Mouse (Mus musculus) G1E (cell line): ENCODE data around the gene Tmem88. TPM values are rescaled to one million over a fixed set of nuclear protein-coding genes. Genes with fewer than 3 reads are reported as not detected.

ENCODE experiments used
- ATAC-seq: 2 replicates; pipeline ENCODE4 v1.8.0; 2016; ENCODE audit warnings: mild to moderate bottlenecking; ENCODE audit not compliant: insufficient number of reproducible peaks, poor library complexity, low FRiP score, severe bottlenecking; ENCODE audit errors: extremely low read depth
- DNase-seq: peaks from one replicate; pipeline ENCODE4 v3.0.0; 2012; ENCODE audit warnings: low spot score
- H3K27me3 ChIP-seq: 2 replicates; pipeline ENCODE4 v1.6.1; 2012; ENCODE audit warnings: mild to moderate bottlenecking, low read length, inconsistent platforms; ENCODE audit not compliant: insufficient read depth
- H3K36me3 ChIP-seq: replicated peaks from 2 replicates; pipeline ENCODE3; 2012; ENCODE audit warnings: mild to moderate bottlenecking, inconsistent platforms
- H3K4me1 ChIP-seq: 2 replicates; pipeline ENCODE4 v1.6.1; 2012; ENCODE audit warnings: low read depth, low read length, inconsistent platforms, mixed read lengths; ENCODE audit not compliant: insufficient read depth
- H3K4me3 ChIP-seq: 2 replicates; pipeline ENCODE4 v1.5.1; 2012; ENCODE audit warnings: low read depth, mild to moderate bottlenecking, inconsistent platforms, low read length, moderate library complexity, mixed read lengths
- H3K9me3 ChIP-seq: replicated peaks from 2 replicates; pipeline ENCODE4 v1.6.1; 2012; ENCODE audit warnings: inconsistent platforms
- CTCF ChIP-seq: IDR thresholded peaks from 2 replicates; pipeline ENCODE4 v1.5.1; 2012; ENCODE audit warnings: low read depth, low read length, inconsistent platforms, mixed read lengths
- GATA1 ChIP-seq: IDR thresholded peaks from 2 replicates; pipeline ENCODE4 v1.6.1; 2012; ENCODE audit warnings: borderline replicate concordance, low read length, inconsistent platforms, mixed read lengths
- GATA2 ChIP-seq: IDR thresholded peaks from 2 replicates; pipeline ENCODE4 v1.6.1; 2012; ENCODE audit warnings: low read depth, low read length, inconsistent platforms, borderline replicate concordance
- POLR2AphosphoS5 ChIP-seq: IDR thresholded peaks from 2 replicates; pipeline ENCODE4 v1.6.1; 2012; ENCODE audit warnings: low read depth, low read length, inconsistent platforms; ENCODE audit not compliant: insufficient replicate concordance
- TAL1 ChIP-seq: conservative IDR thresholded peaks from 2 replicates; pipeline ENCODE4 v1.6.1; 2012; ENCODE audit warnings: low read depth, low read length, inconsistent platforms, mixed read lengths
- polyA plus RNA-seq: library from polyadenylated mRNA; stranded (reverse); fragments of >175 nt; gene quantifications from 2 replicates; pipeline ENCODE4 v1.2.3, GENCODE M21; 2012
- total RNA-seq, 2 experiments: library from RNA; stranded (forward) in 1 of 2; stranded (reverse) in 1 of 2; fragments of 200-1000 nt in 1 of 2; fragments of >200 nt in 1 of 2; fragmentation: Nextera tagmentation in 1 of 2; gene quantifications; 2 replicates each; pipeline ENCODE4 v1.2.3; 2014 to 2017

The Tmem88 gene
- total and polyA plus RNA-seq, 3 experiments, result 0.93 to 2.6 (median 2.2) TPM

GRCm38 (mm10) chr11:69366157-69366854 is 31.7 kb downstream of the Tmem88 start:
- peaks cover 48% of the 10 kb centered on the region for H3K4me1 ChIP-seq
- no peaks in the 10 kb centered on the region for H3K27me3 ChIP-seq
- H3K4me3 ChIP-seq, result peak overlapping the region; percentile 70
- DNase-seq, result peak; percentile 88
- peaks cover 49% of the 10 kb centered on the region for H3K36me3 ChIP-seq
- H3K9me3 ChIP-seq, result no peaks in the 10 kb centered on the region
- peak; percentile 80 for ATAC-seq
- TF ChIP-seq POLR2AphosphoS5 (no peak), CTCF (no peak), TAL1 (no peak), GATA1 (no peak), GATA2 (no peak)

GRCm38 (mm10) chr11:69365722-69366121 is 32.3 kb downstream of the Tmem88 start:
- peaks cover 52% of the 10 kb centered on the region for H3K36me3 ChIP-seq
- peak overlapping the region; percentile 70 for H3K4me3 ChIP-seq
- H3K27me3 ChIP-seq, result no peaks in the 10 kb centered on the region
- no peaks in the 10 kb centered on the region for H3K9me3 ChIP-seq
- ATAC-seq, result no peak
- no peak for DNase-seq
- H3K4me1 ChIP-seq, result peaks cover 42% of the 10 kb centered on the region
- TF ChIP-seq CTCF, result no peak

DNA sequence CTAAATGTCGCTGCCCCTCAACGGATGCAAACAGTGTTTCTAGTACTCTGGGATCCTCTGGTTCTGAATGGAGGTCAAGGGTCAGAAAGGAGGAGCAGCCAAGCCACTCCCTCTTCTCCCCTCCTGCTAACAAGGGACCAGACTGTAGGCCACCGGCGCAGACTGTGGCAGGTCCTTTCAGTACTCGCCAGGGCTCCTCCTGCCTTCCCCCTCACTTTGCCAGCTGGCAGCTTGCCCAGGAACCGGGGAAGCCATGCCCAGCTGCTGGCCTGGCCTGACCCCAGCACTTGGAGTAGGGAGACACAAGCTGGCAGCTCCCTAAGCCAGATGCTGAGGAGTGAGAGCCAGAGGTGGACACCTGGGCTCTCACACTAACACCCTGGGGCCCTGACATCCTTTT is 33.1 kb downstream of the Tmem88 start:
- DNase-seq (peak; percentile 45), ATAC-seq (no peak)
- H3K36me3 ChIP-seq, result peaks cover 60% of the 10 kb centered on the region
- H3K27me3 ChIP-seq, result no peaks in the 10 kb centered on the region
- no peak overlapping the region for H3K4me3 ChIP-seq
- TF ChIP-seq TAL1 (no peak), POLR2AphosphoS5 (no peak), GATA1 (no peak), CTCF (no peak), GATA2 (no peak)
- no peaks in the 10 kb centered on the region for H3K9me3 ChIP-seq
- peaks cover 39% of the 10 kb centered on the region for H3K4me1 ChIP-seq

DNA sequence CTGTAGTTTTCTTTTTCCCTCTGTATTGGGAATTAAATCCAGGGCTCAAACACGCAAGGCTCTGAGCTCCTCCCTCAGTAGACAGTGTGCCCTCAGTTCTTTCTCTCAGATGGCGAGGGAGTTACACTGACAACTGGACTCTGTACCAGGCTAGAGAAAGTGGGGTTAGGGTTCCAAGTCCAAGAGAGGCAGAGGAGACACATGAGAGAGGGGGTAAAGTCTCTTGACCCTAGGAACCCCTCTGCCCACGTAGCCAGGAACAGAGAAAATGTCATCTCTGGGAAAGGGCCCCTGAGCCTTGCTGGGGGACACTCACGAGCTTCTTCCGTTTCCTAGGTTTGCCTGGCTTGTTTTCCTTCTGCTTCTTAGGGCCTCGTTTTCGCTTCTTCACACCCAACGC is 33.7 kb downstream of the Tmem88 start:
- TF ChIP-seq POLR2AphosphoS5, result no peak
- TF ChIP-seq CTCF, result no peak
- no peak for TF ChIP-seq TAL1
- TF ChIP-seq GATA2, result no peak
- TF ChIP-seq GATA1, result no peak
- peaks cover 66% of the 10 kb centered on the region for H3K36me3 ChIP-seq
- ATAC-seq (no peak), DNase-seq (no peak)
- peaks cover 39% of the 10 kb centered on the region for H3K4me1 ChIP-seq
- no peak overlapping the region for H3K4me3 ChIP-seq
- H3K9me3 ChIP-seq, result no peaks in the 10 kb centered on the region
- no peaks in the 10 kb centered on the region for H3K27me3 ChIP-seq

DNA sequence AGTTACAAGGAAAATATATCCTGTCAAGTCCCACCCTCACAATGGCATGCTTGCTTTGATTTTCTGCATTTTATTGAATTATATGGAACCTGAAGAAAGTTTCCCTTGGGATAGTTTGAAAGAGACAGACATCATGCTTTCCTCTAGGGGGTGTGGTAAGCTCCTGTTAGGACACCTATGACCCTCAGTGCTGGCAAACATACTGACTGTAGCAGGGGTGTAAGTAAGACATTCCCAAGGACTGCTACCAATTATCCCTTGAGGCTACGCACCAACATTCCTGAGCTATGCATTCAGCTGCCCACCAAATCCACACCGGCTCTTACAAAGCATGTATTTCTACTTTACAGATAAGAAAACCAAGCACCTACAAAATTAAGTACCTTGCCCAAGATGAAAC is 35.6 kb downstream of the Tmem88 start:
- DNase-seq, result no peak
- Histone ChIP-seq H3K4me3 (no peak overlapping the region), H3K4me1 (peaks cover 32% of the 10 kb centered on the region), H3K27me3 (no peaks in the 10 kb centered on the region), H3K9me3 (no peaks in the 10 kb centered on the region), H3K36me3 (peaks cover 84% of the 10 kb centered on the region)
- no peak for ATAC-seq
- TF ChIP-seq GATA2, result no peak
- no peak for TF ChIP-seq POLR2AphosphoS5
- TF ChIP-seq GATA1, result no peak
- TF ChIP-seq TAL1, result no peak
- TF ChIP-seq CTCF, result no peak

- no peaks in the 10 kb centered on the region for H3K27me3 ChIP-seq
- no peak for TF ChIP-seq GATA1
- TF ChIP-seq TAL1, result no peak
- no peak for TF ChIP-seq POLR2AphosphoS5
- TF ChIP-seq GATA2, result no peak
- TF ChIP-seq CTCF, result no peak
- no peak overlapping the region for H3K4me3 ChIP-seq
- H3K4me1 ChIP-seq, result peaks cover 27% of the 10 kb centered on the region
- peaks cover 89% of the 10 kb centered on the region for H3K36me3 ChIP-seq
- ATAC-seq, result no peak
- no peak for DNase-seq
- H3K9me3 ChIP-seq, result no peaks in the 10 kb centered on the region
These were observed 36.0 kb downstream of the Tmem88 start for GRCm38 (mm10) chr11:69362021-69362420.
